Mouse (Mus musculus) spleen, postnatal 14 days (tissue): ENCODE results near the gene Pard3b.
"Not testable (repeated sequence)": the region's sequence is repeated elsewhere in the genome, so short reads cannot be mapped to it uniquely, and the experiment has no call there.

ENCODE experiments used
- DNase-seq, 2 experiments: peaks; one replicate each; pipeline ENCODE4 v3.0.0; 2021 to 2022; ENCODE audit warnings: low spot score in 2 of 2

Pard3b gene

GRCm38 (mm10) chr1:62566596-62566995, 928.0 kb downstream of the Pard3b start:
- DNase-seq: no peak

- no peak for DNase-seq
These were observed 938.4 kb downstream of the Pard3b start for GRCm38 (mm10) chr1:62576939-62577590.

- no peak for DNase-seq
These were observed 940.6 kb downstream of the Pard3b start for GRCm38 (mm10) chr1:62579024-62579765.

GRCm38 (mm10) chr1:62580314-62580935, 941.8 kb downstream of the Pard3b start:
- DNase-seq: no peak

GRCm38 (mm10) chr1:62582476-62582875, 943.9 kb downstream of the Pard3b start:
- DNase-seq: no peak

GRCm38 (mm10) chr1:62587536-62587935, 948.9 kb downstream of the Pard3b start:
- no peak for DNase-seq

GRCm38 (mm10) chr1:62591296-62592031, 952.8 kb downstream of the Pard3b start:
- DNase-seq: no peak

- DNase-seq: no peak
These were observed 956.8 kb downstream of the Pard3b start for GRCm38 (mm10) chr1:62595401-62595800.

- no peak for DNase-seq
These were observed 959.3 kb downstream of the Pard3b start for GRCm38 (mm10) chr1:62597751-62598400.

- DNase-seq: no peak
These were observed 959.9 kb downstream of the Pard3b start for GRCm38 (mm10) chr1:62598551-62598950.

- not testable (repeated sequence) for DNase-seq
These were observed 966.0 kb downstream of the Pard3b start for GRCm38 (mm10) chr1:62604644-62605043.

- no peak for DNase-seq
These were observed 979.6 kb downstream of the Pard3b start for GRCm38 (mm10) chr1:62618109-62618665.

GRCm38 (mm10) chr1:62619456-62619855, 980.8 kb downstream of the Pard3b start:
- no peak for DNase-seq

GRCm38 (mm10) chr1:62622447-62622846, 983.8 kb downstream of the Pard3b start:
- DNase-seq: no peak

GRCm38 (mm10) chr1:62624166-62624565, 985.5 kb downstream of the Pard3b start:
- DNase-seq: no peak

- DNase-seq: no peak
These were observed 986.2 kb downstream of the Pard3b start for GRCm38 (mm10) chr1:62624836-62625235.

GRCm38 (mm10) chr1:62625332-62625731, 986.7 kb downstream of the Pard3b start:
- no peak for DNase-seq

- no peak for DNase-seq
These were observed 987.3 kb downstream of the Pard3b start for GRCm38 (mm10) chr1:62625819-62626505.

- no peak for DNase-seq
These were observed 991.3 kb downstream of the Pard3b start for GRCm38 (mm10) chr1:62629952-62630351.

GRCm38 (mm10) chr1:62631511-62632305, 993.1 kb downstream of the Pard3b start:
- no peak for DNase-seq
